12 mouse cellular contexts compared by ENCODE assay signal in the genomic region with DNA sequence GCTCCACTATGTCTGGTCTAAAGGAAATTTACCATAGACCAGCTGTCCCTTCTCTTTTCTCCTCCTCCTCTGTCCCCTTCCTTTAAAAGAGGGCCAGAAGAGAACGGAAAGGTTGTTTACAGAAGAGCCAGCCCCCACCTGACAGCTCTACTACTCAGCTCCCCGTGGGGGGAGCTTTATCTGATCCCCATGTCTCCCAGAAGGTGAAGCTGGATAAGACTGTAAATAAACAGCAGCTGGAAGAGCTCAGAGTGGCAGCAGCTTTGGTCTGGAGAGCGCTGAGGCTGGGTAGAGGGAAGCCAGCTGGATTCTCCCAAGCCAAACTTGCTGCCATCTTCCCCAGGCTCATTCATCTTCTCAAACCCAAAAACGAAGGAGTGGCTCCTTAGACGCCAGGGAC. TPM values are rescaled to one million over a fixed set of nuclear protein-coding genes. Genes with fewer than 3 reads are reported as not detected.
A peak's percentile ranks its signal among the peaks of the same experiment; 100 is the strongest.
DNase-seq lines count a peak whose midpoint lies in the region; ATAC-seq and TF ChIP-seq lines count a peak whose summit lies in the region.
"Had no signal": no experiment of that assay in that cellular context is flagged by ENCODE, and none has a peak within 500 bp of the region (broad histone marks: within the 10 kb centered on the region; RNA-seq: fewer than 3 reads in every experiment).

No protein-coding gene starts in this region.

- 0 out of 2 replicates have a peak, but pooled peaks cover 8% of the 10 kb centered on the region for H3K27me3 ChIP-seq in heart, embryonic 13.5 days (replicated peaks)
- no peaks in the 10 kb centered on the region for H3K27me3 ChIP-seq in liver, embryonic 15.5 days
- no peaks in the 10 kb centered on the region for H3K27me3 ChIP-seq in stomach, postnatal 0 days (ENCODE audit: control insufficient read depth, insufficient read depth, low read length)

- TF ChIP-seq CTCF in stomach, postnatal 0 days (IDR thresholded peaks at IDR 0.05; ENCODE audit: low read depth), result 0 out of 2 replicates have a peak, but pooled peaks have one; percentile 1

- ATAC-seq in heart, embryonic 13.5 days (ENCODE audit: extremely low read depth, insufficient number of reproducible peaks, low FRiP score, low TSS enrichment), result peak; percentile 29; the same call in 1 of the 2 replicates
- ATAC-seq in liver, embryonic 15.5 days (ENCODE audit: insufficient read depth), result peak; percentile 87
- ATAC-seq in stomach, postnatal 0 days (ENCODE audit: low FRiP score, low TSS enrichment), result peak; percentile 13; the same call in 1 of the 2 replicates
- no peak for ATAC-seq in megakaryocyte, adult 5-6 weeks (ENCODE audit: poor library complexity, severe bottlenecking)

- peaks cover 39% of the 10 kb centered on the region for H3K4me1 ChIP-seq in heart, embryonic 13.5 days
- H3K4me1 ChIP-seq in liver, embryonic 15.5 days (replicated peaks), result peaks cover 91% of the 10 kb centered on the region
- H3K4me1 ChIP-seq in stomach, postnatal 0 days (replicated peaks; ENCODE audit: control insufficient read depth, insufficient read depth), result peaks cover 8% of the 10 kb centered on the region

- TF ChIP-seq EP300 in stomach, postnatal 0 days (optimal IDR thresholded peaks at IDR 0.05), result no peak

- no peaks in the 10 kb centered on the region for H3K36me3 ChIP-seq in heart, embryonic 13.5 days
- peaks cover 12% of the 10 kb centered on the region for H3K36me3 ChIP-seq in liver, embryonic 15.5 days (replicated peaks)
- no peaks in the 10 kb centered on the region for H3K36me3 ChIP-seq in stomach, postnatal 0 days (ENCODE audit: control insufficient read depth, insufficient read depth, low read length)

- no peak overlapping the region for H3K4me3 ChIP-seq in heart, embryonic 13.5 days
- H3K4me3 ChIP-seq in liver, embryonic 15.5 days (replicated peaks), result peak overlapping the region; percentile 46
- no peak overlapping the region for H3K4me3 ChIP-seq in stomach, postnatal 0 days (ENCODE audit: low read depth, low read length)
- H3K4me3 ChIP-seq: left cerebral cortex, adult 2 months had no signal

- H3K4me2 ChIP-seq in heart, embryonic 13.5 days, result peak overlapping the region; percentile 22
- H3K4me2 ChIP-seq in liver, embryonic 15.5 days, result peak overlapping the region; percentile 65
- no peak overlapping the region; the same call in 1 of the 2 replicates for H3K4me2 ChIP-seq in stomach, postnatal 0 days (replicated peaks; ENCODE audit: low read depth)

- no peak for DNase-seq in heart, adult 8-10 months (ENCODE audit: low spot score)
- peak; percentile 38 for DNase-seq in spleen, adult 12 weeks (ENCODE audit: low spot score)
- DNase-seq in spleen, adult 18-20 months, result no peak
- DNase-seq in stomach, postnatal 0 days (ENCODE audit: low spot score), result no peak
- DNase-seq in cerebellum, postnatal 14 days, result no peak
- DNase-seq: right cerebral cortex, adult 18-20 months; thymus, adult 18-20 months had no signal

- WGBS in heart, embryonic 13.5 days, result 21% methylated on average over 5 of the region's 5 CpGs
- 17% methylated on average over 5 of the region's 5 CpGs for WGBS in liver, embryonic 15.5 days (ENCODE audit: insufficient replicate concordance)
- 21% methylated on average over 5 of the region's 5 CpGs for WGBS in stomach, postnatal 0 days

- H3K27ac ChIP-seq in heart, embryonic 13.5 days (replicated peaks), result 0 out of 2 replicates have a peak overlapping the region, but pooled peaks have one; percentile 56
- peak overlapping the region; percentile 91 for H3K27ac ChIP-seq in liver, embryonic 15.5 days (replicated peaks)
- peak overlapping the region; percentile 61; the same call in 1 of the 2 replicates for H3K27ac ChIP-seq in stomach, postnatal 0 days (replicated peaks)
- H3K27ac ChIP-seq: left cerebral cortex, adult 2 months; macrophage had no signal

- no peaks in the 10 kb centered on the region for H3K9me3 ChIP-seq in heart, embryonic 13.5 days
- H3K9me3 ChIP-seq in liver, embryonic 15.5 days (replicated peaks), result no peaks in the 10 kb centered on the region
- H3K9me3 ChIP-seq in stomach, postnatal 0 days (ENCODE audit: control insufficient read depth, low read length), result no peaks in the 10 kb centered on the region

- H3K9ac ChIP-seq in heart, embryonic 13.5 days, result 0 out of 2 replicates have a peak overlapping the region, but pooled peaks have one; percentile 13
- H3K9ac ChIP-seq in liver, embryonic 15.5 days, result peak overlapping the region; percentile 52
- H3K9ac ChIP-seq in stomach, postnatal 0 days (ENCODE audit: low read length), result no peak overlapping the region

RNA-seq across cellular contexts. Expression of gene Fam213a, which starts 5.9 kb away (rescaled TPM):
- 48.6 and 50.4 TPM in 2 replicates for polyA plus RNA-seq in heart, embryonic 13.5 days (2015; fragmentation: Nextera tagmentation; extraction: Ambion mirVana)
- 10 to 100 TPM; 24.7 to 39.2 (median 28.2) TPM for total RNA-seq in heart, adult 8-10 months (2022)
- 69.5 and 77.2 TPM in 2 replicates for polyA plus RNA-seq in liver, embryonic 15.5 days (2015; fragmentation: Nextera tagmentation; extraction: Ambion mirVana)
- polyA plus RNA-seq in stomach, postnatal 0 days (2015; fragmentation: Nextera tagmentation; extraction: Ambion mirVana), result 32.4 and 34.5 TPM in 2 replicates
- 1.8 and 3.5 TPM in 2 replicates for total RNA-seq in megakaryocyte, adult 5-6 weeks (2015)
- 2.6 and 3.6 TPM in 2 replicates for total RNA-seq in megakaryocyte, adult 5-6 weeks (2017)

RNA-seq across cellular contexts. Expression of gene Tspan14, which starts 41.0 kb away (rescaled TPM):
- 40.8 and 42.0 TPM in 2 replicates for polyA plus RNA-seq in heart, embryonic 13.5 days (2015; fragmentation: Nextera tagmentation; extraction: Ambion mirVana)
- 10 to 100 TPM in 2 of 4 experiments, 1 to 10 TPM in 2; 9.8 to 18.6 (median 10.8) TPM for total RNA-seq in heart, adult 8-10 months (2022)
- polyA plus RNA-seq in liver, embryonic 15.5 days (2015; fragmentation: Nextera tagmentation; extraction: Ambion mirVana), result 28.8 and 34.6 TPM in 2 replicates
- polyA plus RNA-seq in stomach, postnatal 0 days (2015; fragmentation: Nextera tagmentation; extraction: Ambion mirVana), result 38.1 and 38.8 TPM in 2 replicates
- total RNA-seq in megakaryocyte, adult 5-6 weeks (2015), result 60.6 and 66.0 TPM in 2 replicates
- total RNA-seq in megakaryocyte, adult 5-6 weeks (2017), result 72.4 and 76.5 TPM in 2 replicates
